Mouse (Mus musculus): ENCODE measurements at regions not wholly inside any gene's neighbourhood (a gene's known extent, or its start where the extent isn't known, plus 50 kb on each side); places are given as distances from the start of the nearest gene placed in this dataset.
"Not testable (repeated sequence)": the region's sequence is repeated elsewhere in the genome, so short reads cannot be mapped to it uniquely, and the experiment has no call there.

DNA sequence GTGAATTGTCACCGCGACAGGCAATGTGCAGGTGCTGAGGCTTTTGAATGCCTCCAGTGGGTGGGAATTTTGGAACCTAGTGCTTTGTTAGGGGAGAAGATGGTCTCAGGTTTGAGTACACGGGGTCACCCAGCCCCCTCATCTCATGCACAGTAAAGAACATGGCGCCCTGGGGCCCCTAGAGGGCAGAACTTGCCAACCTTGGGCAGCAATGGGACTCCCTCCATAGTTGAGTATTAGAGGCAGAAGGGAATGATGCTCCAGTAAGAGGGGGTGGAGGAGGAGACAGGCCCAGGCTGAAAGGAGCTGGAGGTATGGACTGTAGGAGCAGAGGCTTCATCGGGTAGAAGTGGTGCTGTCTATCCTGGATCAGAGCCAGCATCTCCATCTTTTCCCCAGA is 226.1 kb downstream of the Tpra1 start:
- TF ChIP-seq POLR2A (IDR thresholded peaks at IDR 0.05; ENCODE audit: borderline replicate concordance, low read depth, low read length); CTCF (IDR thresholded peaks at IDR 0.05; ENCODE audit: low read depth, low read length): not testable (repeated sequence)

All from bone marrow macrophage, adult 2 months (primary cell).